Mouse (Mus musculus): ENCODE measurements at regions not wholly inside any gene's neighbourhood (a gene's known extent, or its start where the extent isn't known, plus 50 kb on each side); places are given as distances from the start of the nearest gene placed in this dataset.

GRCm38 (mm10) chr8:4411126-4411525 lies 81.7 kb upstream of the Cers4 start:
- TF ChIP-seq NRF1 (IDR thresholded peaks at IDR 0.05; ENCODE audit: low read depth, low read length), result no peak
- TF ChIP-seq POLR2A (IDR thresholded peaks at IDR 0.05; ENCODE audit: low read depth, low read length), result no peak
